Mouse (Mus musculus): ENCODE results near the gene Sult2b1. TPM values are rescaled to one million over a fixed set of nuclear protein-coding genes. Genes with fewer than 3 reads are reported as not detected.

Sult2b1 gene
- 7.1 and 8.6 TPM in 2 replicates for polyA plus RNA-seq (2015; fragmentation: Nextera tagmentation; extraction: Ambion mirVana)

GRCm38 (mm10) chr7:45784524-45785372, at the start of gene Sult2b1:
Gene Sult2b1 (minus strand): TSS chr7:45784669.
- H3K36me3 ChIP-seq = peaks cover 26% of the 10 kb centered on the region
- peak within 1 kb of the TSS; percentile 99 for H3K27ac ChIP-seq (replicated peaks)
- H3K4me3 ChIP-seq (replicated peaks) = peak within 1 kb of the TSS; percentile 72
- peak; percentile 80 for ATAC-seq (ENCODE audit: low FRiP score)
- peak within 1 kb of the TSS; percentile 90 for H3K4me2 ChIP-seq
- H3K4me1 ChIP-seq = peaks cover 36% of the 10 kb centered on the region
- H3K9ac ChIP-seq (replicated peaks) = peak within 1 kb of the TSS; percentile 92
- H3K9me3 ChIP-seq (replicated peaks) = no peaks in the 10 kb centered on the region
- H3K27me3 ChIP-seq (replicated peaks) = 0 out of 2 replicates have a peak, but pooled peaks cover 3% of the 10 kb centered on the region
- 11% methylated on average over 18 of the region's 20 CpGs for WGBS

GRCm38 (mm10) chr7:45833924-45834323, 49.5 kb upstream of the Sult2b1 start:
- WGBS = 8% methylated on average over 13 of the region's 31 CpGs
- no peak overlapping the region for H3K27ac ChIP-seq (replicated peaks)
- H3K9me3 ChIP-seq (replicated peaks) = no peaks in the 10 kb centered on the region
- H3K4me3 ChIP-seq (replicated peaks) = peak overlapping the region; percentile 35
- H3K36me3 ChIP-seq = peaks cover 6% of the 10 kb centered on the region; the same call in 1 of the 2 replicates
- 0 out of 2 replicates have a peak overlapping the region, but pooled peaks have one; percentile 30 for H3K9ac ChIP-seq (replicated peaks)
- H3K4me2 ChIP-seq = peak overlapping the region; percentile 53
- H3K4me1 ChIP-seq = peaks cover 48% of the 10 kb centered on the region
- ATAC-seq (ENCODE audit: low FRiP score) = no peak
- H3K27me3 ChIP-seq (replicated peaks) = peaks cover 67% of the 10 kb centered on the region

- Histone ChIP-seq H3K4me2 (peak overlapping the region; percentile 53), H3K9ac (replicated peaks) (peak overlapping the region; percentile 30; the same call in 1 of the 2 replicates), H3K36me3 (peaks cover 10% of the 10 kb centered on the region; the same call in 1 of the 2 replicates), H3K9me3 (replicated peaks) (no peaks in the 10 kb centered on the region), H3K27ac (replicated peaks) (no peak overlapping the region), H3K27me3 (replicated peaks) (peaks cover 63% of the 10 kb centered on the region), H3K4me1 (peaks cover 48% of the 10 kb centered on the region), H3K4me3 (replicated peaks) (peak overlapping the region; percentile 35)
- ATAC-seq (ENCODE audit: low FRiP score) = no peak
- WGBS = 2% methylated on average over 65 of the region's 86 CpGs
Observed at GRCm38 (mm10) chr7:45833148-45833790, 48.8 kb upstream of the Sult2b1 start.

- 8% methylated on average over 30 of the region's 30 CpGs for WGBS
- ATAC-seq (ENCODE audit: low FRiP score) = no peak
- peaks cover 57% of the 10 kb centered on the region for H3K27me3 ChIP-seq (replicated peaks)
- no peak overlapping the region for H3K27ac ChIP-seq (replicated peaks)
- H3K9me3 ChIP-seq (replicated peaks) = no peaks in the 10 kb centered on the region
- H3K9ac ChIP-seq (replicated peaks) = no peak overlapping the region
- peak overlapping the region; percentile 53 for H3K4me2 ChIP-seq
- peaks cover 48% of the 10 kb centered on the region for H3K4me1 ChIP-seq
- peak overlapping the region; percentile 35 for H3K4me3 ChIP-seq (replicated peaks)
- peaks cover 18% of the 10 kb centered on the region for H3K36me3 ChIP-seq
Observed at GRCm38 (mm10) chr7:45832428-45832827, 48.0 kb upstream of the Sult2b1 start.

DNA sequence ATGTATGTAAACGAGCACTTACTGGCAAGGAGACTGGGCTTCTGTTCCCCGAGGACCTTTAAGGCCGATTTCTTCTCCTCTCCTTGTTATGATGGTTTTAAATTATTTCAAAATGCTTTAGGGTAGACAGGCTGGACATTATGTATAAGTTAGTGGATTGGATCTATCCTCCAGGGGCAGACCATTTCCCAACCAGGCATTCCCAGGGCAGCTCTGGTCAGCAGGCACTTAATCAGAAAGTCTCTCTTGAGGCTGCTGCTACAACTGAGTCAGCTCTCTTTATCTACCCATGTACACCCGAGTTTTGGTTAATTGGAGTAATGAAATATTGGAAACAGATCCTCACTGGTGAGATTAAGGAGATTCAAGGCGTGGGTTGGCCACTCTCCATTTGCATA, 46.7 kb upstream of the Sult2b1 start:
- Histone ChIP-seq H3K27me3 (replicated peaks) (peaks cover 45% of the 10 kb centered on the region), H3K4me1 (peaks cover 48% of the 10 kb centered on the region), H3K9me3 (replicated peaks) (no peaks in the 10 kb centered on the region), H3K27ac (replicated peaks) (peak overlapping the region; percentile 94), H3K9ac (replicated peaks) (peak overlapping the region; percentile 59), H3K4me3 (replicated peaks) (peak overlapping the region; percentile 81), H3K4me2 (peak overlapping the region; percentile 88), H3K36me3 (peaks cover 31% of the 10 kb centered on the region)
- ATAC-seq (ENCODE audit: low FRiP score) = peak; percentile 28
- 12% methylated on average over 5 of the region's 5 CpGs for WGBS

DNA sequence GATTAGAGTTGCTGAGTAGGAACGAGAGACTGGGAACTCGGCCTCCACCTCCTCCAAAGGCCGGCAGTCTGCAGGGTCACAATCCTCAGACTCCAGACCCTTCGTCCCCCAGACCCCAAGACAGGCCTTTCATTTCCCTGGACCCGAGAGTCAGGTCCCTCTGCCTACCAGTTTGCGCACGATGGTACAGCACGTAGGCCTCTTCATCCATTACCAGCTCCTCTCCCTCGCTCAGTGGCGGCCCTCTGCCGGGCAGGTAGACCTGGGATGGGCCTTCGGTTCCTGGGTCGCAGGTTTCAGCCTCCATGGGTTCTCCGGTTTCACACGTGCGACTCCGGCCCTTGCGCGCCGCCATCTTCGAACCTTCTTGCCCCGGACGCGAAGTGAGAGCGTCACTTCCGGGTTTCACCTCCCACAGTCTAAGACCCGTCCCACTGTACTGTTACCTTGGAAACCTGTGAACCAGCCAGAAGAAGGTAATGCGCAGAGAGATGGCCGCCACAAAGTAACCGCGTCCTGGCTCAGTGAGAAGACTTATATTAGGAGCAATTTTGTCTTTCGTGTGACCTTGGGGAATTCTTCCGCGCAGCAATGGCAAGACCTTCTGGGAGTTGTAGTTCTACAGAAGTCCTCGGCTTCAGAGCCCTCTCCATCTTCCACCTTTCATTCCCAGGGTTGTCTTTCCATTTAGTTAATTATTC, 46.1 kb upstream of the Sult2b1 start, which contains the start of gene Grwd1:
Gene Grwd1, minus strand, starts transcription at position 518 of the 701 bp plus-strand sequence.
- H3K9me3 ChIP-seq (replicated peaks) = no peaks in the 10 kb centered on the region
- H3K4me3 ChIP-seq (replicated peaks) = peak within 1 kb of the TSS; percentile 81
- peak within 1 kb of the TSS; percentile 88 for H3K4me2 ChIP-seq
- peaks cover 48% of the 10 kb centered on the region for H3K4me1 ChIP-seq
- WGBS = under 1% methylated on average over 35 of the region's 35 CpGs
- peak within 1 kb of the TSS; percentile 94 for H3K27ac ChIP-seq (replicated peaks)
- H3K36me3 ChIP-seq = peaks cover 37% of the 10 kb centered on the region
- ATAC-seq (ENCODE audit: low FRiP score) = peak; percentile 90
- H3K9ac ChIP-seq (replicated peaks) = peak within 1 kb of the TSS; percentile 59
- peaks cover 40% of the 10 kb centered on the region for H3K27me3 ChIP-seq (replicated peaks)

GRCm38 (mm10) chr7:45826631-45827030, 42.2 kb upstream of the Sult2b1 start:
- Histone ChIP-seq H3K27ac (replicated peaks) (no peak overlapping the region), H3K4me2 (no peak overlapping the region), H3K4me1 (peaks cover 23% of the 10 kb centered on the region), H3K9me3 (replicated peaks) (no peaks in the 10 kb centered on the region), H3K27me3 (replicated peaks) (peaks cover under 1% of the 10 kb centered on the region; the same call in 1 of the 2 replicates), H3K4me3 (replicated peaks) (no peak overlapping the region), H3K9ac (replicated peaks) (no peak overlapping the region), H3K36me3 (peaks cover 60% of the 10 kb centered on the region)
- ATAC-seq (ENCODE audit: low FRiP score) = no peak
- 93% methylated on average over 7 of the region's 7 CpGs for WGBS

DNA sequence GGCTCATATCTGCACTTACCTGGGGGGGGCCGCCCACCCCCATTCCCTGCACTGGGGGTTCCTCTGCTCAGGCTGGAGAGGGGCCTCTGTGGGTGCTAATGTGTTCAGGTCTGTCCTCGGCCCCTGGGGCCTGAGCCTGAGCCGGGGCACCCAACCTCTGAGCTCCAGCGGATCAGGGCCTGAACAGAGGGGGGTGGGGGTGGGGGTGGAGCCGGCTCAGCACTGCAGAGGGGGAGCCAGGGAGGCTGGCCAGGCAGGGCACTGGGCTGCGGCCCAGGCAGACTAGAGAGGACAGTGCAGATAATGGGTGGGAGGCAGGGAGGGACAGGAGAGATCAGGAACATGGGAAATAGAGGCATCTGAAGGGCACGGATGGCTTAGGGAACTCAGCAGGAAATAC, 40.1 kb upstream of the Sult2b1 start, which contains the start of gene Kcnj14:
Gene Kcnj14, minus strand, starts transcription at position 185 of the 400 bp plus-strand sequence.
- Histone ChIP-seq H3K27ac (replicated peaks) (no peak within 1 kb of the TSS), H3K9me3 (replicated peaks) (no peaks in the 10 kb centered on the region), H3K4me1 (peaks cover 7% of the 10 kb centered on the region), H3K4me2 (no peak within 1 kb of the TSS), H3K9ac (replicated peaks) (no peak within 1 kb of the TSS), H3K4me3 (replicated peaks) (no peak within 1 kb of the TSS), H3K36me3 (peaks cover 60% of the 10 kb centered on the region), H3K27me3 (replicated peaks) (no peaks in the 10 kb centered on the region)
- ATAC-seq (ENCODE audit: low FRiP score) = no peak
- 78% methylated on average over 7 of the region's 7 CpGs for WGBS

DNA sequence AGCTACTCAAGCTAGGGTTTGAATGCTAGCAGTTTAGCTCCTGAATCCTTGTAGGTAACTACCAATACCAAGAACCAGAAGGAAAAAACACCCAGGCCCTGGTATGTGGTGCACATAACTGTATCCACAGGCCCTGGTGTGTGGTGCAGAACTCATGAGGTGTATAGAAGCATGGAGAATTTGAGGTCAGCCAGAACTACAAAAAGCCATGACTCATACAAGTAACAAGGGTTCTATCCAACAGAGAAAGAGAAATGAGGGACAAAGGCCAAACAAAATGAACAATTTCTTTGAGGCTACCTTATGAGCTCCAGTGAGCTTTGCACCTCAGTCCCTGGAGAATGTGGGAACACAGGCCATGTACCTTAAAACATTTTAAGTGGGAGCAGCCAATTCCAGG, 36.4 kb upstream of the Sult2b1 start:
- no peak overlapping the region for H3K4me2 ChIP-seq
- H3K27me3 ChIP-seq (replicated peaks) = no peaks in the 10 kb centered on the region
- no peak overlapping the region for H3K9ac ChIP-seq (replicated peaks)
- no peak overlapping the region for H3K27ac ChIP-seq (replicated peaks)
- no peak overlapping the region for H3K4me3 ChIP-seq (replicated peaks)
- H3K36me3 ChIP-seq = peaks cover 26% of the 10 kb centered on the region
- H3K4me1 ChIP-seq = peaks cover 2% of the 10 kb centered on the region
- no peaks in the 10 kb centered on the region for H3K9me3 ChIP-seq (replicated peaks)
- ATAC-seq (ENCODE audit: low FRiP score) = no peak

GRCm38 (mm10) chr7:45819843-45820242, 35.4 kb upstream of the Sult2b1 start:
- H3K9ac ChIP-seq (replicated peaks) = no peak overlapping the region
- WGBS = 15% methylated on average over 25 of the region's 25 CpGs
- no peak overlapping the region for H3K4me3 ChIP-seq (replicated peaks)

DNA sequence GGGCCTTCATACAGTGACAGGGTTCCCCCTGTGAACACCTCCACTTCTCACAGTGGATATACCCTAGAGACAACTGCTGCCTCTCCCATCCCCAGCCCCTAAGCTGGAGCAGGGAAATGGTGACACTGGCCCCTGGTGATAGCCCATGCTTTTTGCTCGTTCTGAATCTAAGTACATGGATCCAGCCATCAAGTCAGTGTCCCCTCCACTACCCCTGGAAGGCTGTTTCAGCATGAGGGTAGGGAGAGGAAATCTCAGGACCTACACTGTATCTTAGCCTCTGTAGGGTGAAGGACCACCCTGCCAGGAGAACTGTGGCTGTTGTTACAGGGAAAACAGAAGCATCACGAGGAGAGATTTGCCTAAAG, 31.5 kb upstream of the Sult2b1 start:
- Histone ChIP-seq H3K9ac (replicated peaks) (no peak overlapping the region), H3K9me3 (replicated peaks) (no peaks in the 10 kb centered on the region), H3K4me1 (peaks cover 35% of the 10 kb centered on the region), H3K4me2 (no peak overlapping the region), H3K27me3 (replicated peaks) (no peaks in the 10 kb centered on the region), H3K36me3 (peaks cover 16% of the 10 kb centered on the region), H3K4me3 (replicated peaks) (no peak overlapping the region), H3K27ac (replicated peaks) (no peak overlapping the region; the same call in 1 of the 2 replicates)
- WGBS = 74% methylated on average over 2 of the region's 2 CpGs
- ATAC-seq (ENCODE audit: low FRiP score) = no peak

More at GRCm38 (mm10) chr7:45819843-45820242, 35.4 kb upstream of the Sult2b1 start:
- peaks cover 12% of the 10 kb centered on the region for H3K4me1 ChIP-seq
- H3K4me2 ChIP-seq = peak overlapping the region; percentile 36
- no peaks in the 10 kb centered on the region for H3K9me3 ChIP-seq (replicated peaks)
- H3K27ac ChIP-seq (replicated peaks) = no peak overlapping the region
- H3K36me3 ChIP-seq = peaks cover 15% of the 10 kb centered on the region
- H3K27me3 ChIP-seq (replicated peaks) = no peaks in the 10 kb centered on the region
- no peak for ATAC-seq (ENCODE audit: low FRiP score)
